Mouse (Mus musculus) right cerebral cortex, postnatal 4 days (tissue): ENCODE data around the gene Trap1a.
"Not testable (repeated sequence)": the region's sequence is repeated elsewhere in the genome, so short reads cannot be mapped to it uniquely, and the experiment has no call there.

Experiments used
- DNase-seq: peaks from one replicate; pipeline ENCODE4 v3.0.0-alpha.2; 2022

Trap1a gene

DNA sequence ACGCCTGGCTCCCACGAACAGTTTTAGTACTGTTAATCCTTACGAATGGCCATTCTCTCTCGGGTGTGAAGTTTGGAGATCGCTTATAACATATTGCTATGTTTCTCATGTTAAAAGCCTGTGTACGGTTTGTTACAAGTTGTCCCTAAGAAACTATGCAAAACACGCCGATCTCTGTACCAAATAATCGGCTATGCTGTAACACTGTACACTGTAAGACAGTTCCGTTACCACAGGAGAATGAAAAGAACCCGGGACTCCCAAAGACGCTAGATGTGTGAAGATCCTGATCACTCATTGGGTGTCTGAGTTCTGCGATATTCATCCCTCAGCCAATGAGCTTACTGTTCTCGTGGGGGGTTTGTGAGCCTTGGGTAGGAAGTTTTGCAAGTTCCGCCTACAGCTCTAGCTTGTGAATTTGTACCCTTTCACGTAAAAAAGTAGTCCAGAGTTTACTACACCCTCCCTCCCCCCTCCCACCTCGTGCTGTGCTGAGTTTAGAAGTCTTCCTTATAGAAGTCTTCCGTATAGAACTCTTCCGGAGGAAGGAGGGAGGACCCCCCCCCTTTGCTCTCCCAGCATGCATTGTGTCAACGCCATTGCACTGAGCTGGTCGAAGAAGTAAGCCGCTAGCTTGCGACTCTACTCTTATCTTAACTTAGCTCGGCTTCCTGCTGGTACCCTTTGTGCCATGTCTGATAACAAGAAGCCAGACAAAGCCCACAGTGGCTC, at the start of gene Trap1a:
Trap1a (plus strand) TSS at position 421 of the 732 bp plus-strand sequence.
- no peak for DNase-seq

DNA sequence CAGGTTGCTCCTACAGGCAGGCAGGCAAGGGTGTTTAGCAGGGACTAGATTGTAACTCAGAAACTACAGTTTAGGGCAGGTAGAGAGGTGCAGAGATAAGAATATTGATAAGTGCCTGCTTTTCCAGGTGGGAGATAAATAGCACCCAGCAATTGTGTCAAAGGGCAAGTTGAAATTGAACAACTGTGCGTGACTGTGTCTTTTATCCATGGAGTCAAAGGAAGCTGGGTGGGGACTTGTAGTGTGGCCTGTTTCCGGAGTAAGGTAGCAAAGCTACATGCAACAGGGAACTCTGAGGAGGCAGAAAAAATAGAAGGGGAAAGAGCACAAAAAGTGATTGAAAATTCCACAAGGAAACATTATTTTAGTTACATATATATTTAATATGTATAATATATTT, 40.4 kb upstream of the Trap1a start:
- DNase-seq = no peak

DNA sequence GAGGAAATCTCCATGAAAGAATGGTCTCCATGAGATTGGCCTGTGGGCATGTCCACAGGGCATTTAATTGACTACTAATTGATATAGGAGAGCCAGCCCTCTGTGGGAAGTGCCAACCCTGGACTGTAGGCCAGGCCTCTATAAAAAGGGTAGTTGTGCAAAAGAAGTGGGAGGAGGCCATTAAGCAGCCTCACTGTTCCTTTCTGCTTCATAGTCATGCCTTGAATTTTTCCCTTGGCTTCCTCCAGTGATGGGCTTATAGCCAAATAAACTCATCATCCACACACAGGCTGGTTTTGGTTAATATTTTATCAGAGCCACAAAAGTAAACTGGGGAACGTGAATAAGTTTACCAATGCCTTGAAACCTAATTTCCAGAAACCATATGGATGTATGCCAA, 38.2 kb upstream of the Trap1a start:
- no peak for DNase-seq

DNA sequence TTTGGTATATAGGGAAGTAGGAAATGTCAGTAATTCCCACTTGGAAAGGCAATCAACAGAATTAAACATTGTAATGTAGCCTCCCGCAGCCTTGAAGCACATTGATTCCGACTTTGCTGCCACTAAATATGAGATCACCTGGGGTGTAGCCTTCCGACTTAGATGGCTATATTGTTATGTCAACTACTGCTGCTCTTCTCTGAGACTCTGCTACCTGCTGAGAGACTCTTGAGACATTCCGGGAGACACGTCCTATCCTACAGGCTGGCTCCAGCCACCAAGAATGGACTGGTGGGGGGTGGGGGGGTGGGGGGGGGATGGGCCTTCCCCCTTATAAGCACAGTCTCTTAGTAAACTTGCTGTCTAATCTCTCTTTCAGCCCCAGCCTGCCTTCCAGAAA, 16.1 kb upstream of the Trap1a start:
- DNase-seq = not testable (repeated sequence)

DNA sequence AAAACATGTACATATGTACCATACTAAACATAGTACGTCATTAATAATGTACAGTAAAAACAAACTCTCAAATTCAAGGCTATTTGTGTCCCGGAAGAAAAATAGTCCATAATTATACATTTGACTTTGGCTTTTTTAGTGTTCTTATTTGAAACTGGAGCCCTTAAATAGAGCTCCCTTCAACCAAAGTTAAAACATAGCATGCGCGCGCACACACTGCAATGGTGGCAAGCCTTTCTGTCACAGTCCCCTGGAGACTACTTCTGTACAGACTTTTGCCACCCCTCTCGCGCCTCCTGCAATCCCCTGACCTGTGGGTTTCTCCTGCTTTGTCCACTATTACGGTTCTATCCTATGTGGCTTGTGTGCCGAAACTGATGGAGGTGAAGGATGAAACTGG, 900 bp upstream of the Trap1a start:
- DNase-seq = no peak

DNA sequence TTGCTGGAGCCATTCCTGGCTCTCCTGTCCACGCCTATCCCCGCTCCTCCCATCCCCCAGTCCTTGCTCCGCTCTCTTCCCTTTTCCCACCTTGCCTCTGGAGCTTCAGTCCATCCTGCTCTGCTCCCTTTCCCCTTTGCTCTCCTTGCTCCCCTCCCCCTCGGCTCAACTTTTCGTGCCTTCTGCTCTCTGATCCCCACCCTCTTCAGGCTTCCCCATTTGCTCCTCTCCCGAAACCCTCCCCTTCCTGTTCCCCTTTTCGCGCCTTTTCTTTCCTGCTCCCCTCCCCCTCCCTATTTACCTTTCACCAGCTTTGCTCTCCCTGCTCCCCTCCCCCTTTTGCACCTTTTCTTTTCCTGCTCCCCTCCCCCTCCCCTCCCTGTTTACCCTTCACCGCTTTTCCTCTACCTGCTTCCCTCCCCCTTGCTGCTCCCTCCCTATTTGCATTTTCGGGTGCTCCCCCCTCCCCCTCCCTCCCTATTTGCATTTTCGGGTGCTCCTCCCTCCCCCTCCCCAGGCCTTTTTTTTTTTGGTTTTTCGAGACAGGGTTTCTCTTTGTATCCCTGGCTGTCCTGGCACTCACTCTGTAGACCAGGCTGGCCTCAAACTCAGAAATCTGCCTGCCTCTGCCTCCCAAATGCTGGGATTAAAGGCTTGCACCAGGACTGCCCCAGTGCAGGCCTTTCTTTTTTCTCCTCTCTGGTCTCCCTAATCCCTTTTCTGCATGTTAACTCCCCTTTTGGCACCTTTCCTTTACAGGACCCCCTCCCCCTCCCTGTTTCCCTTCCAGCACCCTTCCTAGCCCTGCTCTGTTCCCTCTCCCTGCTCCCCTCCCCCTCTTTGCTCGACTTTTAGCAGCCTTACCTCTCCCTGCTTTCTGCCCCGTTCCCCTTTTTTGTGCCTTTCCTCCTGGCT, 1.3 kb downstream of the Trap1a start:
- DNase-seq = no peak

DNA sequence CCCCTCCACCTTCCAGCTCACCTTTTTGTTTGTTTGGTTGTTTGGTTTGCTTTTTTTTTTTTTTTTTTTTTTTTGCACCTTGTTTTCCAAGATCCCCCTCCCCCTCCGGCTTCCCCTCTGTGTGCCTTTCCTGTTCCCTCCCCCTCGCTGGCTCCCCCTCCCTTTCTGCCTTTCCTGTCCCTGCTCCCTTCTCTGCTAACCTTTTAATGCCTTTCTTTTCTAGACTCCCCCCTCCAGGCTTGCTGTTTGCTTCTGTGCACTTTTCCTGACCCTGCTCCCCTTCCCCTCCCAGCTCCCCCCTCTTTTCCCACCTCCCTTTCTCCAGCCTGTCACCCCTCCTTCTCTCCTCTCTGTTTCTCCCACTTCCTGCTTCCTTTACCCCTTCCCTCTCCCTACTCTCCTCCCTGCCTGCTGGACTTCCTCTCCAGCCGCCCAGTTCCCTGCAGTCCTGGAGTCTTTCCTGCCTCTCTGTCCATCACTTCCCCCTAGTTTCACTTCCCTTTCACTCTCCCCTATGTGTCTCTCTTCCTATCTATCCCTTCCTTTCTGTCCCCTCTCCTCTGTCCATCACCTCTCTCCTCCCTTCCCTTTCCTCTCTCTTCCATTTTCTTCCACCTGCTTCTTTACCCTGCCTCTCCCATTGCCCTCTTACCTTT, 2.1 kb downstream of the Trap1a start:
- DNase-seq = no peak

DNA sequence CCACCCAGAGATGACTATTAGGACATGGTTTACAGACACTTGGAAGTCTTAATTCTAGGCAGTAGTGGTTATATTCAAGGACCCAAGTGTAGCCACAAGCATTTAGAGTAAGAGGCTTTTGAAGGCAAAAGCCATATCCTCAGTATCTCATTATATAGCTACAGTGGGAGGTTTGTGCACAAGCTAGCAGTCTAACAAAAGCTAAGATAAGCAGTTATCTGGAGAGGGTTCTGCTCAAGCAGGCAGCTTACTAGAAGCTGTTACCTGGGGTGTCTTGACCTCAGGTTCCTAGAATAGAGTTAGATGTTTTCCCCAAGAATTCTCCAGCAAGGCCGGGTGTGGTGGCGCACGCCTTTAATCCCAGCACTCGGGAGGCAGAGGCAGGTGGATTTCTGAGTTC, 6.1 kb downstream of the Trap1a start:
- no peak for DNase-seq

DNA sequence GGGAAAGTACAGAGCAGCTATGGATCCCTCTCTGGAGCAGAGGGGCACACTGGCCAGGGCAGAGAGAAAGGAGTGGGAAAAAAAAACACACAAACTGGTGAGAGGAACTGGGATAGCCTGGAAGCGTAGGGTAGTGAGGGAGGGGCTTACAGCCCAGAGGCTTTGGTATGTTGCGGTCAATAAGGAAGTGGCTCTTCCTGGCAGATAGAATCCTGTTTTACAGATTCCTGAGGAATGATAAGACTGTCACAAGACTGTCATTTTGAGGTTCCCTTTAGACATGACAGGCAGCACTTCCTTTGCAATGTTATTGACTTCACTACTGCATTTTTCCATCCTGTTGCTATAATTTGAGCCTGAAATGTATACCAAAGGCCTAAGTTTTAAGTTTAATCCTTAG, 7.7 kb downstream of the Trap1a start:
- no peak for DNase-seq

DNA sequence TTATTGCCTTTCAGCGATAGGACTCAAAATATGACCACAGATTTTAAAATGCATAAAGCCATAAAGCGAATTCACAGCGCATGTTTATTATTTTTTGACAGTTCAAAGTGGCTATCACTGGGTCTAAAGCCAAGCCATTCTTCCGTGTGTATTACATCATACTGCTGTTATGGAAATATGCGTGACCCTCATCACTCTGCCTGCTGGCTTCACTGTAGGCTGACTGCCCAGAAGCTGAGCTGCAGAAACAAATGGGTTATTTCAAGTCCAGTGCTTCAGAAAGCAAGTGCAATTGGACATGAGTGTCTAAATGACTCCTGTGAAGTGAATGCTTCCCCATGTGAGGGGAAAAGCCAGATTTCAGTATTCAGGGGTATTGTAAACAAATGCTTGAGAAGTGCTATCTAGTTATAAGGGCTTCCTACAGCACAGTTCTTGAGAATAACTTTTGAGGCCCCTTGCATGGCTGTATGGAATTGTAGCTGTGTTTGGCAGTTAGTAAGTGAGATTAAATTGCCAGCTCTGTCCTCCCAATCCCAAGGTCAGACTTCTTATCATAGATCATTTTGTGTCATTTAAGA, 18.8 kb downstream of the Trap1a start:
- no peak for DNase-seq

DNA sequence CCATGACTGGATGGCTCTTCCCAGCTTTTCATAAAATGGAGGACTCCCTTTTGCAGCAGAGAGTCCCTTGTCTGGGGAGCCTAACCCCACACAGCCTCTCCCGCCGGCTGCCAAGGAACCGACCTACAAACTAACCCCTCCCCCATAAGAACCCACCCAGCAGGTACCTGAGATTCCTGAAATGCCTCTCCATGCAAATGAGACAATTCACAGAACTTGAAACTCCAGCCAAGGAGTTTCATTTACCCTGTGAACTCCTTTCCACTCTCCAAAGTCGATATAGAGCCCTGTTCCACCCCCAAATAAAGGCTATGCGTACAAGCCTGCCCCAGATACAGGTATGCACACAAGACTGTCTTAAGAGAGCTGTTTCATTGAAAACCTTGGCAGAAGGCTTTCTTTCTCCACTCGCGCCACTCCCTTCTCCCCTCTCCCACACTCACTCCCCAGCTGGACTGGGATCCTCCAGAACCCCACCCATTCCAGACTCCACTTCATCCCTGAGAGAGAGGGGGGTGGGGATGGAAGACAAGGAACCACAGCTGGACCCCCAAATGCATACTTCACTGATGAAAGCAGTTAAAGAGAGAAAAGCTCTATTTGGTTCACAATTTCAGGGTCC, 24.3 kb downstream of the Trap1a start:
- DNase-seq = no peak

DNA sequence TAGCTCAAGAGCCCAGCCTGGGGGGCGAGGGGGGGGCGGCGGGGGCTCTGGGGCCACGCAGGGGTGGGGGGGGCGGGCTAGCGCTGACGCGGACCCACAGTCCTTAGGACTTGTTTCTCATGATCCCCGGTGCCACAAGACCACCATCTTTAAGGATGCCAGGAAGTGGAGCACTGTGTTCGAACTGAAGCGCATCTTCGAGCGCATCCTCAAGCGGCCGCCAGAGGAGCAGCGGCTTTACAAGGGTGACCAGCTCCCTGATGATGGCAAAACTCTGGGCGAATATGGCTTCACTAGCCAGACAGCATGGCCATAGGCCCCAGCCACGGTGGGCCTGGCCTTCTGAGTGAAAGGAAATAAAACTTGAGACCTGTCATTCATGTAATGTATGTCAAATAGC, 24.9 kb downstream of the Trap1a start:
- DNase-seq = no peak

DNA sequence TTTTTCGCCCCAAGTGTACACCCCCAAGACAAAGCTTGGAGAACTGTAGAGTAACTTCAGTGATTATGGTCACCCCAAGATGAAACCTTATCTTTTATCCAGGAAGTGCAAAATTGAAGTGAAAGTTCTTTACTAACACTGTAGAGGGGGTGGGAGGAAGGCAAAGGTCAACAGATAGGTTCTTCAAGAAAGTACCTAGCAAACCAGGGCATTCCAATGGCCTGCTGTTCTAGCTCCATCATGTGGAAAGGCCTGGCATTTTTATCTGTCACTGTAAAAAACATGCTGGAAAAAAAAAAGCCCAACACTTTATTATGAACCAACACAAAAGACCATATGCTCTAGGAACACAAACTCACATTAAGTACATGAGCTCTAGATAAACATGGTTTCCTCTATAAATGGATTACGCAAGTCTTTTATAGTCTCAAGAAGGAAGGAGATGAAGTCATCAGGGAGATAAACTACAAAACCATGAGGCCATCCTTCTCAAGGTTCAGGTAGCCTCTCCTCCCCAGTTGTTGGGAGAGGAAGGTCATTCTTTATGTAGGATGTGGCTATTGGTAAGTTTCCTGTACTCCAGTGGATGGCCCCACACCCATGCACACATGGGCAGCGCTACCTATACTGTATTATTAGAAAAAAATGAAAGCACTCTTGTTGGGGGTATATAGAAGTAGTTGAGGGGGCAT, 33.5 kb downstream of the Trap1a start:
- no peak for DNase-seq

DNA sequence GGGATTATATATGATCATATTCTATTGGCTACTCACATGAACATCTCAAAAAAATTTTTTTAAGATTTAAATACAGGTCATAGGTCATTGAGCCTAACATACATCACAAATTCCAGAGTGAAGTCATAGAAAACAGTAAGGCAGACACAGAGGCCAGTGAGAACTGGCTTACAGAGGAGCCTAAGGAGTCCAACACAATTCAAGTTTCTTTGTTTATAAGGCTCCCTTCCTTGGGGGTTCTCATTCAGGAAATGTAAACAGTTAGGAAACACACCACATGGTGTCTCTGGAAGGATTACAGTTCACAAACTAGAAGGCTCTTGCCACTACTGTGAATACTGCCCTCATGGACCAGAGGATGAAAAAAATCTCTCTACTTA, 34.0 kb downstream of the Trap1a start:
- no peak for DNase-seq

DNA sequence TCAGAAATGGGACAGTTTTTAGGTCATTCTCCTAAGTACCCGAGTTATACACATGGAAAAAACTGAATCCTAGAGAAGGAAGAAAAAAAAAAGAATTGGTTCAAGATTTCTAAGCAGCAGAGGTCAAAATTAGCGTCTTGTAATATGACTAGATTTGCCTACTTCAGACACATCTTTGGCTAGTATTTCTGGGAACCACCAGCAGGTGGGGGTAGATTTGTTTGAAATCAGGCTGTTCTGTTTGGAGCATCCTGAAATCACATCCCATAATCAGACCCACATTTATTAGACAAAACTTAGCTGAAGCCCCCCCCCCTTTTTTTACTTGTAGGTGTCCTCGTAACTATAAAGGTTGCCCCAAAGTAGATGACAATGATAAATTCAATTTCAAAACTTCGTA, 35.6 kb downstream of the Trap1a start:
- DNase-seq = peak; percentile 32

DNA sequence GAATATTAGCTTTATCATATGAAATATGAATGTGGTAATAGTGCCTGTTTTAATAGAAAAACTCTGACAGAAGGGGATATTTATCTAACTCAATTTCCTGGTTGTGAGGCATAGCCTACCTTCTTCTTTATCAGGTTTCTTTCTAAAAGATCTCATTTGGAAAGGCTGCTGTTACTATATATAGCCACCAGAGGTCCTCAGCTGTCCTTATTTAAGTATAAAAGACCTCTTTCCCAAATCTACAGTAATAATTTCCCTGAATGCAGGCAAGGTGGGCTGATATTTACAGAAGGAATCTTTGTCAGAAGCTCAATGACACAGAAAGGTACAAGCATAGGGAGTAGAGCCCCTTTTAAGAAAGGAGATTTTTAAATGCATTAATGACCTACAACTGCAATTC, 39.2 kb downstream of the Trap1a start:
- no peak for DNase-seq
